ENCODE assay signal across 26 mouse cellular contexts in the genomic region with DNA sequence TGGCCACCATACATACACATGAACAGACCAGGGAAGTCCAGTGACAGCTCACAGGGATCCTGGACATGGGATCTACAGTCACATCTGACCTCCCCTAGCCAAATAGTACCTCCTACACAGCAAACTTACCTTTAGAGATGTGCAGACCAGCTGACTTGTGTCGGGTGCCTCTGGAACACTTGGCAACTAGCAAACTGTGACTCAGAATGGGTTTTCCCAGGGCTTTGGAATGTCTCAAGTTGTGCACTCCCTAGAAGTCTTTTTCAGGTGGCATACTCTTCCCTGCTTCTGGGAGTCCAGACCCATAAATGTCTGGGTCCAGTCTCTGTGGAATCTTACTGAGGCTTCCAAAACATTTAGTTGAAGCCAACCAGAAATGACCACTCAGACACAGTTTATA.
"Had no signal": no experiment of that assay in that cellular context is flagged by ENCODE, and none has a peak within 500 bp of the region (broad histone marks: within the 10 kb centered on the region; RNA-seq: fewer than 3 reads in every experiment).

No protein-coding gene starts in this region.

- H3K4me3 ChIP-seq: embryonic facial prominence, embryonic 10.5 days; embryonic facial prominence, embryonic 12.5 days; embryonic facial prominence, embryonic 13.5 days; embryonic facial prominence, embryonic 15.5 days; erythroblast, embryonic 14.5 days; forebrain, embryonic 10.5 days; forebrain, embryonic 12.5 days; forebrain, embryonic 13.5 days; forebrain, embryonic 15.5 days; gastrocnemius, adult 2 months; heart, adult 2 months; heart, embryonic 10.5 days had no signal

- H3K36me3 ChIP-seq: embryonic facial prominence, embryonic 10.5 days; embryonic facial prominence, embryonic 12.5 days; embryonic facial prominence, embryonic 13.5 days; embryonic facial prominence, embryonic 15.5 days; forebrain, embryonic 10.5 days; forebrain, embryonic 12.5 days; forebrain, embryonic 15.5 days; heart, embryonic 10.5 days had no signal

- H3K9ac ChIP-seq: embryonic facial prominence, embryonic 12.5 days; embryonic facial prominence, embryonic 13.5 days; embryonic facial prominence, embryonic 15.5 days; forebrain, embryonic 12.5 days; forebrain, embryonic 13.5 days; forebrain, embryonic 15.5 days; forebrain, postnatal 0 days had no signal

- H3K27me3 ChIP-seq: embryonic facial prominence, embryonic 12.5 days; embryonic facial prominence, embryonic 13.5 days; embryonic facial prominence, embryonic 15.5 days had no signal

- H3K9me3 ChIP-seq: embryonic facial prominence, embryonic 10.5 days; embryonic facial prominence, embryonic 12.5 days; embryonic facial prominence, embryonic 13.5 days; embryonic facial prominence, embryonic 15.5 days; forebrain, embryonic 10.5 days; forebrain, embryonic 12.5 days; forebrain, embryonic 13.5 days; forebrain, embryonic 15.5 days; heart, embryonic 10.5 days had no signal

- H3K27ac ChIP-seq: embryonic facial prominence, embryonic 10.5 days; embryonic facial prominence, embryonic 12.5 days; embryonic facial prominence, embryonic 13.5 days; embryonic facial prominence, embryonic 15.5 days; forebrain, embryonic 10.5 days; forebrain, embryonic 12.5 days; forebrain, embryonic 13.5 days; forebrain, embryonic 15.5 days; gastrocnemius, adult 2 months; heart, adult 2 months; heart, embryonic 10.5 days had no signal

- ATAC-seq: forebrain, embryonic 13.5 days; forebrain, embryonic 14.5 days; forebrain, embryonic 15.5 days; forebrain, embryonic 16.5 days; forebrain, postnatal 0 days had no signal

- H3K4me2 ChIP-seq: embryonic facial prominence, embryonic 12.5 days; embryonic facial prominence, embryonic 13.5 days; embryonic facial prominence, embryonic 15.5 days; forebrain, embryonic 12.5 days; forebrain, embryonic 13.5 days; forebrain, embryonic 15.5 days had no signal

- DNase-seq: cerebellum, adult 9-11 months; cerebellum, postnatal 10 days; cerebellum, postnatal 14 days; cerebellum, postnatal 25 days; cerebellum, postnatal 36 days; embryo, embryonic 11 days; forebrain, postnatal 0 days; gastrocnemius, adult 2 months; gastrocnemius, postnatal 14 days; gastrocnemius, postnatal 25 days; gastrocnemius, postnatal 36 days; heart, adult 11 months; heart, adult 18-20 months; heart, adult 2 months had no signal
